Mouse (Mus musculus): ENCODE measurements around the gene Eif4e3. TPM values are rescaled to one million over a fixed set of nuclear protein-coding genes. Genes with fewer than 3 reads are reported as not detected.
A peak's percentile ranks its signal among the peaks of the same experiment; 100 is the strongest.

The Eif4e3 gene
- total and polyA plus RNA-seq, 3 experiments, result 9.8 to 16.3 (median 11.8) TPM

- no peak overlapping the region for H3K4me2 ChIP-seq (ENCODE audit: insufficient read depth, low read depth, poor library complexity, severe bottlenecking)
- TF ChIP-seq MEF2A (IDR thresholded peaks at IDR 0.05; ENCODE audit: borderline replicate concordance, low read depth, low read length) (no peak), MYC (IDR thresholded peaks at IDR 0.05; ENCODE audit: low read depth, low read length) (no peak), SMC3 (IDR thresholded peaks at IDR 0.05; ENCODE audit: low read depth, low read length) (peak; percentile 51), CTCF (conservative IDR thresholded peaks at IDR 0.05 in 1 of 2, IDR thresholded peaks at IDR 0.05 in 1 of 2; ENCODE audit: low read depth in 2 of 2, low read length in 2 of 2) (peak in 1 of 2 experiments; percentile 60; a peak in 2 of 4 replicates), UBTF (IDR thresholded peaks at IDR 0.05; ENCODE audit: low read depth, low read length) (no peak), ELF1 (IDR thresholded peaks at IDR 0.05; ENCODE audit: low read depth, low read length) (no peak)
- no peak overlapping the region for H3K4me3 ChIP-seq (replicated peaks in 1 of 3; ENCODE audit: low read depth in 2 of 3, low read length in 2 of 3, poor library complexity in 1 of 3)
- H3K36me3 ChIP-seq (replicated peaks in 1 of 2; ENCODE audit: control insufficient read depth in 1 of 2, insufficient read depth in 1 of 2, low read length in 1 of 2), result no peaks in the 10 kb centered on the region
- peaks cover 5% of the 10 kb centered on the region for H3K27me3 ChIP-seq (replicated peaks)
- no peak for DNase-seq (ENCODE audit: extremely low read depth)
- H3K9me3 ChIP-seq (replicated peaks; ENCODE audit: low read length), result no peaks in the 10 kb centered on the region
- in situ Hi-C loops (cut with MboI; ENCODE audit: low pct_ligation_motif_present, low pct_unique_long_range_greater_than_20kb, low sequenced_read_pairs) (loop anchor here (25.0 kb wide), 1 partner anchor 116 kb away; no protein-coding TSS in a partner anchor), dilution Hi-C loops (cut with MboI; ENCODE audit: extremely low pct_ligation_motif_present, extremely low pct_unique_long_range_greater_than_20kb, low sequenced_read_pairs) (no loop called here)
- no peak overlapping the region for H3K9ac ChIP-seq (ENCODE audit: insufficient read depth, low read depth)
- H3K27ac ChIP-seq (ENCODE audit: insufficient read depth, low read depth), result no peak overlapping the region
- no peaks in the 10 kb centered on the region for H3K79me2 ChIP-seq (replicated peaks; ENCODE audit: control insufficient read depth, extremely low read depth, insufficient read depth, poor library complexity, severe bottlenecking)
- H3K4me1 ChIP-seq (ENCODE audit: control insufficient read depth in 1 of 2, insufficient read depth in 2 of 2), result peaks cover 5 to 13% of the 10 kb centered on the region in 2 experiments; a peak in 2 of 4 replicates
These were observed 5.2 kb upstream of the Eif4e3 start for GRCm38 (mm10) chr6:99671768-99672167.

GRCm38 (mm10) chr6:99670481-99671119 is 4.0 kb upstream of the Eif4e3 start:
- Histone ChIP-seq H3K36me3 (replicated peaks in 1 of 2; ENCODE audit: control insufficient read depth in 1 of 2, insufficient read depth in 1 of 2, low read length in 1 of 2) (no peaks in the 10 kb centered on the region), H3K9ac (ENCODE audit: insufficient read depth, low read depth) (no peak overlapping the region), H3K4me2 (ENCODE audit: insufficient read depth, low read depth, poor library complexity, severe bottlenecking) (no peak overlapping the region), H3K27me3 (replicated peaks) (peaks cover 5% of the 10 kb centered on the region), H3K9me3 (replicated peaks; ENCODE audit: low read length) (no peaks in the 10 kb centered on the region), H3K4me3 (replicated peaks in 1 of 3; ENCODE audit: low read depth in 2 of 3, low read length in 2 of 3, poor library complexity in 1 of 3) (no peak overlapping the region), H3K27ac (ENCODE audit: insufficient read depth, low read depth) (no peak overlapping the region), H3K79me2 (replicated peaks; ENCODE audit: control insufficient read depth, extremely low read depth, insufficient read depth, poor library complexity, severe bottlenecking) (peaks cover 2% of the 10 kb centered on the region; the same call in 1 of the 2 replicates), H3K4me1 (ENCODE audit: control insufficient read depth in 1 of 2, insufficient read depth in 2 of 2) (peaks cover 5 to 13% of the 10 kb centered on the region in 2 experiments; a peak in 2 of 4 replicates)
- in situ Hi-C loops (cut with MboI; ENCODE audit: low pct_ligation_motif_present, low pct_unique_long_range_greater_than_20kb, low sequenced_read_pairs), result loop anchor here (25.0 kb wide), 1 partner anchor 117 kb away; no protein-coding TSS in a partner anchor
- TF ChIP-seq SIN3A (IDR thresholded peaks at IDR 0.05; ENCODE audit: low read length) (no peak), RAD21 (IDR thresholded peaks at IDR 0.05; ENCODE audit: low read depth, low read length) (peak; percentile 44), ELF1 (IDR thresholded peaks at IDR 0.05; ENCODE audit: low read depth, low read length) (0 out of 2 replicates have a peak, but pooled peaks have one; percentile 25), MEF2A (IDR thresholded peaks at IDR 0.05; ENCODE audit: borderline replicate concordance, low read depth, low read length) (no peak), CHD2 (IDR thresholded peaks at IDR 0.05; ENCODE audit: low read length) (no peak), MAX (IDR thresholded peaks at IDR 0.05; ENCODE audit: low read length) (no peak), ZMIZ1 (IDR thresholded peaks at IDR 0.05; ENCODE audit: low read depth, low read length) (no peak), NRF1 (IDR thresholded peaks at IDR 0.05; ENCODE audit: low read depth, low read length) (no peak), CTCF (conservative IDR thresholded peaks at IDR 0.05 in 1 of 2, IDR thresholded peaks at IDR 0.05 in 1 of 2; ENCODE audit: low read depth in 2 of 2, low read length in 2 of 2) (peak; percentile 61 to 81), MAZ (IDR thresholded peaks at IDR 0.05; ENCODE audit: low read depth, low read length) (0 out of 2 replicates have a peak, but pooled peaks have one; percentile 24), SMC3 (IDR thresholded peaks at IDR 0.05; ENCODE audit: low read depth, low read length) (peak; percentile 71), USF2 (conservative IDR thresholded peaks at IDR 0.05; ENCODE audit: low read depth, low read length) (no peak), TCF12 (IDR thresholded peaks at IDR 0.05; ENCODE audit: low read depth, low read length) (0 out of 2 replicates have a peak, but pooled peaks have one; percentile 21), NELFE (IDR thresholded peaks at IDR 0.05; ENCODE audit: low read depth, low read length) (no peak), USF1 (IDR thresholded peaks at IDR 0.05; ENCODE audit: low read depth, low read length) (no peak), ZNF384 (IDR thresholded peaks at IDR 0.05; ENCODE audit: low read depth, low read length) (peak; percentile 67), GABPA (IDR thresholded peaks at IDR 0.05; ENCODE audit: insufficient replicate concordance, low read depth, low read length) (no peak), RCOR1 (conservative IDR thresholded peaks at IDR 0.05; ENCODE audit: low read depth, low read length) (no peak), POLR2AphosphoS2 (IDR thresholded peaks at IDR 0.05; ENCODE audit: low read depth, low read length) (no peak), ZKSCAN1 (IDR thresholded peaks at IDR 0.05; ENCODE audit: borderline replicate concordance, low read depth, low read length) (no peak), ETS1 (conservative IDR thresholded peaks at IDR 0.05; ENCODE audit: low read depth, low read length) (no peak), JUN (IDR thresholded peaks at IDR 0.05; ENCODE audit: insufficient read depth, low read depth, low read length) (no peak), HCFC1 (IDR thresholded peaks at IDR 0.05; ENCODE audit: low read depth, low read length) (peak; percentile 12; the same call in 1 of the 2 replicates)
- peak; percentile 67 for DNase-seq (ENCODE audit: extremely low read depth)
- dilution Hi-C loops (cut with MboI; ENCODE audit: extremely low pct_ligation_motif_present, extremely low pct_unique_long_range_greater_than_20kb, low sequenced_read_pairs), result no loop called here
